Mouse (Mus musculus) thymus, adult 2 months (tissue): ENCODE measurements around the gene Ywhaq.

Source experiments
- CTCF ChIP-seq: fragments of 200-500 bp; IDR thresholded peaks from 2 replicates; pipeline ENCODE4 v1.5.1; 2012; ENCODE audit warnings: mild to moderate bottlenecking, control low read depth, low read length, moderate library complexity, borderline replicate concordance; ENCODE audit not compliant: control insufficient read depth, poor library complexity, insufficient read depth; ENCODE audit errors: extremely low read depth
- POLR2A ChIP-seq: fragments of 200-500 bp; IDR thresholded peaks from 2 replicates; pipeline ENCODE4 v1.6.1; 2012; ENCODE audit warnings: mild to moderate bottlenecking, low read length, control low read depth, moderate library complexity; ENCODE audit not compliant: control insufficient read depth, poor library complexity, insufficient read depth; ENCODE audit errors: extremely low read depth

GRCm38 (mm10) chr12:21429021-21429420 is 11.6 kb upstream of the Ywhaq start:
- TF ChIP-seq CTCF (no peak), POLR2A (no peak)
